Mouse (Mus musculus) hindbrain, embryonic 14.5 days (tissue): Measurements from ENCODE around the gene Aldh4a1. TPM values are rescaled to one million over a fixed set of nuclear protein-coding genes. Genes with fewer than 3 reads are reported as not detected.
A peak's percentile ranks its signal among the peaks of the same experiment; 100 is the strongest.

ENCODE experiments used
- ATAC-seq: fragments of 200-750 bp; cut with Nextera tagmentation; 2 replicates; pipeline ENCODE4 v1.8.0; 2017; ENCODE audit warnings: moderate number of reproducible peaks, mild to moderate bottlenecking, moderate TSS enrichment, moderate library complexity; ENCODE audit not compliant: low FRiP score
- DNase-seq: peaks from one replicate; pipeline ENCODE4 v3.0.0-alpha.2; 2015; ENCODE audit warnings: low spot score
- H3K27ac ChIP-seq: fragments of 300-500 bp; sonication (generic); 2 replicates; pipeline ENCODE4 v1.5.1; 2014; ENCODE audit warnings: mild to moderate bottlenecking, moderate library complexity
- H3K27me3 ChIP-seq: fragments of 300-500 bp; sonication (generic); 2 replicates; pipeline ENCODE4 v1.6.1; 2014; ENCODE audit warnings: mild to moderate bottlenecking, low read length, mixed read lengths; ENCODE audit not compliant: control insufficient read depth, insufficient read depth
- H3K36me3 ChIP-seq: fragments of 300-500 bp; sonication (generic); replicated peaks from 2 replicates; pipeline ENCODE4 v1.6.1; 2014; ENCODE audit not compliant: control insufficient read depth, insufficient read depth
- H3K4me1 ChIP-seq: fragments of 300-500 bp; sonication (generic); replicated peaks from 2 replicates; pipeline ENCODE4 v1.6.1; 2014; ENCODE audit warnings: antibody characterized with exemption, low read length, mixed read lengths; ENCODE audit not compliant: control insufficient read depth, insufficient read depth
- H3K4me2 ChIP-seq: fragments of 300-500 bp; sonication (generic); replicated peaks from 2 replicates; pipeline ENCODE4 v1.6.1; 2014; ENCODE audit warnings: mild to moderate bottlenecking, moderate library complexity
- H3K4me3 ChIP-seq: fragments of 300-500 bp; sonication (generic); replicated peaks from 2 replicates; pipeline ENCODE4 v1.5.1; 2014; ENCODE audit warnings: mild to moderate bottlenecking, low read length
- H3K9ac ChIP-seq: fragments of 300-500 bp; sonication (generic); 2 replicates; pipeline ENCODE4 v1.6.1; 2014
- H3K9me3 ChIP-seq: fragments of 300-500 bp; sonication (generic); 2 replicates; pipeline ENCODE4 v1.6.1; 2016; ENCODE audit warnings: low read length; ENCODE audit not compliant: control insufficient read depth
- WGBS: fragments of 180-500 bp; shearing (Covaris S2); extraction: QIAGEN DNeasy Blood & Tissue Kit; methylation state at CpG from one replicate; pipeline ENCODE4 v1.1.7; 2014; 5-methylcytosine and 5-hydroxymethylcytosine counted together
- polyA plus RNA-seq: library from polyadenylated mRNA; unstranded; fragments of >200 nt; fragmentation: Nextera tagmentation; extraction: Ambion mirVana; gene quantifications from 2 replicates; pipeline ENCODE4 v1.2.1, GENCODE M21; 2014

Aldh4a1 gene
- polyA plus RNA-seq, result 18.1 and 18.8 TPM in 2 replicates

- Histone ChIP-seq H3K27me3 (no peaks in the 10 kb centered on the region), H3K4me2 (peak within 1 kb of the TSS; percentile 89), H3K27ac (peak within 1 kb of the TSS; percentile 86), H3K4me3 (peak within 1 kb of the TSS; percentile 80), H3K36me3 (peaks cover 4% of the 10 kb centered on the region; the same call in 1 of the 2 replicates), H3K9me3 (no peaks in the 10 kb centered on the region), H3K4me1 (peaks cover 20% of the 10 kb centered on the region), H3K9ac (peak within 1 kb of the TSS; percentile 75)
- ATAC-seq, result peak; percentile 99
- under 1% methylated on average over 31 of the region's 38 CpGs for WGBS
- DNase-seq, result peak; percentile 90
These were observed at the start of gene Aldh4a1 for GRCm38 (mm10) chr4:139622373-139623282. Aldh4a1 (plus strand) TSS chr4:139622866.

GRCm38 (mm10) chr4:139572928-139573512 is 49.6 kb upstream of the Aldh4a1 start:
- H3K27ac ChIP-seq, result no peak overlapping the region
- peaks cover 4% of the 10 kb centered on the region; the same call in 1 of the 2 replicates for H3K27me3 ChIP-seq
- no peak for DNase-seq
- H3K4me3 ChIP-seq, result no peak overlapping the region
- H3K4me2 ChIP-seq, result no peak overlapping the region
- 86% methylated on average over 12 of the region's 12 CpGs for WGBS
- no peak for ATAC-seq
- H3K36me3 ChIP-seq, result no peaks in the 10 kb centered on the region
- H3K9me3 ChIP-seq, result no peaks in the 10 kb centered on the region
- peaks cover 16% of the 10 kb centered on the region for H3K4me1 ChIP-seq
- H3K9ac ChIP-seq, result no peak overlapping the region

GRCm38 (mm10) chr4:139574156-139574798 is 48.4 kb upstream of the Aldh4a1 start:
- peak; percentile 97 for ATAC-seq
- 0% methylated on average over 48 of the region's 52 CpGs for WGBS

GRCm38 (mm10) chr4:139574799-139575672 is 47.6 kb upstream of the Aldh4a1 start:
- DNase-seq, result no peak
- peaks cover 22% of the 10 kb centered on the region for H3K4me1 ChIP-seq
- WGBS, result under 1% methylated on average over 107 of the region's 111 CpGs
- H3K4me2 ChIP-seq, result peak overlapping the region; percentile 74
- peak overlapping the region; percentile 85 for H3K4me3 ChIP-seq
- no peaks in the 10 kb centered on the region for H3K9me3 ChIP-seq
- H3K27ac ChIP-seq, result peak overlapping the region; percentile 88
- peaks cover 4% of the 10 kb centered on the region; the same call in 1 of the 2 replicates for H3K27me3 ChIP-seq
- H3K9ac ChIP-seq, result peak overlapping the region; percentile 83
- no peaks in the 10 kb centered on the region for H3K36me3 ChIP-seq
- ATAC-seq, result peak; percentile 41

More at GRCm38 (mm10) chr4:139574156-139574798, 48.4 kb upstream of the Aldh4a1 start:
- DNase-seq, result peak; percentile 92
- peak overlapping the region; percentile 83 for H3K9ac ChIP-seq
- no peaks in the 10 kb centered on the region for H3K9me3 ChIP-seq
- H3K27ac ChIP-seq, result peak overlapping the region; percentile 88
- H3K27me3 ChIP-seq, result peaks cover 4% of the 10 kb centered on the region; the same call in 1 of the 2 replicates
- H3K4me3 ChIP-seq, result peak overlapping the region; percentile 85
- peaks cover 22% of the 10 kb centered on the region for H3K4me1 ChIP-seq
- H3K4me2 ChIP-seq, result peak overlapping the region; percentile 74
- no peaks in the 10 kb centered on the region for H3K36me3 ChIP-seq

- peak overlapping the region; percentile 88 for H3K27ac ChIP-seq
- H3K36me3 ChIP-seq, result no peaks in the 10 kb centered on the region
- peaks cover 25% of the 10 kb centered on the region for H3K4me1 ChIP-seq
- peak overlapping the region; percentile 74 for H3K4me2 ChIP-seq
- no peak for DNase-seq
- H3K9me3 ChIP-seq, result no peaks in the 10 kb centered on the region
- WGBS, result 11% methylated on average over 14 of the region's 14 CpGs
- peak overlapping the region; percentile 85 for H3K4me3 ChIP-seq
- ATAC-seq, result no peak
- H3K9ac ChIP-seq, result peak overlapping the region; percentile 83
- peaks cover 4% of the 10 kb centered on the region; the same call in 1 of the 2 replicates for H3K27me3 ChIP-seq
These were observed 47.0 kb upstream of the Aldh4a1 start for GRCm38 (mm10) chr4:139575673-139576003.

- peak overlapping the region; percentile 74 for H3K4me2 ChIP-seq
- peak overlapping the region; percentile 83 for H3K9ac ChIP-seq
- no peaks in the 10 kb centered on the region for H3K9me3 ChIP-seq
- H3K4me1 ChIP-seq, result peaks cover 32% of the 10 kb centered on the region
- no peaks in the 10 kb centered on the region for H3K36me3 ChIP-seq
- no peak for DNase-seq
- H3K27me3 ChIP-seq, result peaks cover 4% of the 10 kb centered on the region; the same call in 1 of the 2 replicates
- WGBS, result 50% methylated on average over 14 of the region's 14 CpGs
- H3K27ac ChIP-seq, result no peak overlapping the region
- no peak for ATAC-seq
- peak overlapping the region; percentile 85 for H3K4me3 ChIP-seq
These were observed 46.3 kb upstream of the Aldh4a1 start for GRCm38 (mm10) chr4:139576251-139576880.

GRCm38 (mm10) chr4:139577006-139577405 is 45.7 kb upstream of the Aldh4a1 start:
- Histone ChIP-seq H3K27ac (no peak overlapping the region), H3K4me3 (peak overlapping the region; percentile 85; the same call in 1 of the 2 replicates), H3K9me3 (no peaks in the 10 kb centered on the region), H3K27me3 (peaks cover 4% of the 10 kb centered on the region; the same call in 1 of the 2 replicates), H3K36me3 (no peaks in the 10 kb centered on the region), H3K4me2 (peak overlapping the region; percentile 74), H3K9ac (0 out of 2 replicates have a peak overlapping the region, but pooled peaks have one; percentile 26), H3K4me1 (peaks cover 38% of the 10 kb centered on the region)
- WGBS, result 88% methylated on average over 7 of the region's 7 CpGs
- ATAC-seq (no peak), DNase-seq (no peak)

GRCm38 (mm10) chr4:139578389-139578788 is 44.3 kb upstream of the Aldh4a1 start:
- Histone ChIP-seq H3K4me3 (no peak overlapping the region), H3K9ac (no peak overlapping the region), H3K27me3 (no peaks in the 10 kb centered on the region), H3K36me3 (no peaks in the 10 kb centered on the region), H3K9me3 (no peaks in the 10 kb centered on the region), H3K4me1 (peaks cover 46% of the 10 kb centered on the region), H3K27ac (no peak overlapping the region), H3K4me2 (no peak overlapping the region)
- ATAC-seq, result no peak
- WGBS, result 84% methylated on average over 8 of the region's 8 CpGs
- DNase-seq, result no peak
